Mouse (Mus musculus) left cerebral cortex, adult 11 months (tissue): ENCODE results near the gene Gm6525.

Experiments
- DNase-seq: peaks from one replicate; pipeline ENCODE4 v3.0.0; 2022; ENCODE audit warnings: low spot score

Gene Gm6525

GRCm38 (mm10) chr3:84169393-84170005, 4.4 kb upstream of the Gm6525 start:
- DNase-seq: no peak

DNA sequence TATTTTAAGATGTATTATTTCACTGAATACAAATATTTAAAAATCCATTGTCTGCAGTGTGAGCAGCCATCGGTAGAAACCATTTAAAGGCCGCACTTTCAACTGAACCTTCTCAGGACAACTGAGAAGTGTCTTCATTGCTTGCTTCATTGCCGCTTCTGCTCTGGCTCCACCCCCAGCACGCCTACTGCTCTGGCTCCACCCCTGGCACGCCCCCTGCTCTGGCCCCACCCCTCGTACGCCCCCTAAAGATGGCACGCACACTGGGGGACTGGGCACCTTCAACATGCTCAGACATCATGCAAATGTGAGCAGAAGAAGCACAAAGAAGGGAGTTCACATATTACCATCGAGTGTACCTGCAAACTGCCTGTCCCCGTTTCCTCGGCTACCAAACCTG, 1.5 kb upstream of the Gm6525 start:
- no peak for DNase-seq

GRCm38 (mm10) chr3:84175337-84176315, 1.7 kb downstream of the Gm6525 start:
- DNase-seq: peak; percentile 40

GRCm38 (mm10) chr3:84177834-84178233, 3.9 kb downstream of the Gm6525 start:
- no peak for DNase-seq

GRCm38 (mm10) chr3:84180304-84180703, 6.4 kb downstream of the Gm6525 start:
- no peak for DNase-seq

- DNase-seq: no peak
These were observed 7.2 kb downstream of the Gm6525 start for GRCm38 (mm10) chr3:84181102-84181501.

DNA sequence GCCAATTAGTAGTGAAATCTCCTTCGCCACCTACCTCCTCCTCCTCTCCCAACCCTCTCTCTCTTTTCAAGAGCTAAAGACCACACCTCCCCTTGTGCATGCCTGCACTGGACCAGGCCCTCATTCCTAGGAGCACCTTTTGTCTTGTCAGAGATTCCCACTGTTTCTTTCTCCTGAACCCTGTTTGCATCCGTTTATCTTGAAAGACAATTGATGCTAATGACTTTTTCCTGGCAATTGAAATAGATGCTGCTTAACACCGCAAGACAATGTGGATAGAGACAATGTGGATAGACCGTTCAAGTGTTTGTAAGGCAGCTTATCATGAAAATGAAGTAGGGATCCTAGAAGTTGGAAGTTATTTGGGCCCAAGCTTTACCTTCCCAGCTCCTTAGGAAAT, 7.8 kb downstream of the Gm6525 start:
- no peak for DNase-seq

GRCm38 (mm10) chr3:84189629-84190173, 15.8 kb downstream of the Gm6525 start:
- DNase-seq: no peak

GRCm38 (mm10) chr3:84190513-84191061, 16.7 kb downstream of the Gm6525 start:
- no peak for DNase-seq

GRCm38 (mm10) chr3:84191141-84191881, 17.4 kb downstream of the Gm6525 start:
- no peak for DNase-seq

GRCm38 (mm10) chr3:84193881-84194280, 20.0 kb downstream of the Gm6525 start:
- no peak for DNase-seq

DNA sequence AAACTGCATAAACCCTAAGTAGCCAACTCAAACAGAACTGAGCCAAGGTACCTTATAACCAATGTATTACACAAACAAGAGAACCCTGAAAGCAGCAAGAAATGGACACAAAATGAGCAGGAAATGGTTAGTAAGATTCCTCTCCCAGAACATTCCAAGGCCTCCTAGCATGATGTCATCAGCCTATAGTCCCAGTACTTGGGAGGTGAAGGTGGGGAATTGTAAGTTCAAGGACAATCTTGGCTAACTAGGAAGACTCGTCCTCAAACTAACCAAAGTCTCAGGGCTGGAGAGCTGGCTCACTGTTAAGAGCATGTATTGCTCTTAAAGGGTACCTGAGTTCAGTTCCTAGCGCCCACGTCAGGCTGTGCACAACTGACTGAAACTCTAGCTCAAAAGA, 24.3 kb downstream of the Gm6525 start:
- DNase-seq: no peak

DNA sequence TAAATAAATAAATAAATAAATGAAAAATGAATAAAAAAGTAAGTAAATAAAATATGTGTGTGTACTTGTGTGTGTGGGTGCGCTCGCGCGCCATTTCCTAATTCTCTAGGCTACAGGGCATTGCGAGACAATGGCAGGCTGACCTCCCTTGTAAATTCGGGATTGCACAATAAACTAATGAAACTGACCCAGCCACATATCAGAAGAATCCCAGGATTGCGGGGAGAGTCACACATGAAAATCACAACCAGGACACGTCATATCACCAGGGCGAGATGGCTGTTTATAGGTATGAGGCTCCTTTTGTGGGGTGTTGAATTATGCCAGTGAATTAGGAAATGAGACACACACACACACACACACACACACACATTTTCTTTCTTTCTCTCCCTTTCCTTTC, 25.6 kb downstream of the Gm6525 start:
- DNase-seq: no peak

GRCm38 (mm10) chr3:84200559-84201420, 26.9 kb downstream of the Gm6525 start:
- no peak for DNase-seq

DNA sequence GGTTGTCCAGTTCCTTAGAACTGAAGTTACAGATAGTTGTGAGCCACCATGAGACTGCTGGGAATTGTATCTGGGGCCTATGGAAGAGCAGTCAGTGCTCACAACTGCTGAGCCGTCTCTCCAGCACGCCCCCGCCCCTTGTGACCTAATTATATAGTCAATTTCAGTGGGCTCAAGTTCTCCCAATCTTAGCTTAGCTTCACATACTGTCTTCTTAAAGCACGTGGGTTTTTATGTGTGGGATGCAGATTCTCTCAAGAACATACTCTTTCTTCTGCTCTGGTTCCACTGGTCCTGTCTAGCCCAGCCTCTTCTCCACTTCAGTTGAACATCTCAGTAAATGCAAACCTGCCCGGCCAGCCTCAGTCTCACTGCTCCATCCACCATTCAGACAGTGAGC, 30.7 kb downstream of the Gm6525 start:
- DNase-seq: no peak

GRCm38 (mm10) chr3:84205650-84206049, 31.7 kb downstream of the Gm6525 start:
- DNase-seq: no peak

- no peak for DNase-seq
These were observed 32.2 kb downstream of the Gm6525 start for GRCm38 (mm10) chr3:84206106-84206505.

DNA sequence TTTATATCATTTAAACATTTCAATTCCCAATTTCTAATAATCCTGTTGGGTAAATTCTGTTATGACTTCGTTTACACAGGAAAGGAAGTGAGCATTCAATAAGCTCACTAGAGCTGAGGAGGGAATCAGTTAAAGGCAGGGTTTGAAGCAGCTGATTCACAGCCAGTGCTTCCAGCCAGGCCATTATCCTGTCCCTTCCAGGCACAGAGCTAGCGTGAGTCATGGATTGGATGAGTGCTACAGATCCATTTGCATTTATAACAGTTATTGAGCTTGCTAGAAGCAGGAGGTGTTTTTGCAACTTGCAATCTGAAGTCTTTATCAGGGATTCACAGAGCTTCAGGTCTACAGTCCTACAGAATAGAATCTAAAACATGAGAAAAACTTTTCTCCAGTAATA, 33.5 kb downstream of the Gm6525 start:
- no peak for DNase-seq

- no peak for DNase-seq
These were observed 34.6 kb downstream of the Gm6525 start for GRCm38 (mm10) chr3:84208475-84208874.

GRCm38 (mm10) chr3:84208917-84209513, 35.1 kb downstream of the Gm6525 start:
- DNase-seq: no peak
